Mouse (Mus musculus) lung, embryonic 14.5 days (tissue): ENCODE measurements around the gene Dusp18. TPM values are rescaled to one million over a fixed set of nuclear protein-coding genes. Genes with fewer than 3 reads are reported as not detected.
A peak's percentile ranks its signal among the peaks of the same experiment; 100 is the strongest.

Experiments used
- ATAC-seq: fragments of 200-750 bp; cut with Nextera tagmentation; 2 replicates; pipeline ENCODE4 v1.8.0; 2017; ENCODE audit warnings: mild to moderate bottlenecking, moderate TSS enrichment, moderate library complexity; ENCODE audit not compliant: insufficient read depth
- DNase-seq: peaks from one replicate; pipeline ENCODE4 v3.0.0-alpha.2; 2015
- H3K27ac ChIP-seq: fragments of 300-500 bp; sonication (generic); 2 replicates; pipeline ENCODE4 v1.5.1; 2014; ENCODE audit warnings: low read depth, mild to moderate bottlenecking, moderate library complexity
- H3K27me3 ChIP-seq: fragments of 300-500 bp; sonication (generic); 2 replicates; pipeline ENCODE4 v1.6.1; 2014; ENCODE audit warnings: low read length, control low read depth; ENCODE audit not compliant: insufficient read depth
- H3K36me3 ChIP-seq: fragments of 300-500 bp; sonication (generic); 2 replicates; pipeline ENCODE4 v1.6.1; 2014; ENCODE audit warnings: control low read depth; ENCODE audit not compliant: insufficient read depth
- H3K4me1 ChIP-seq: fragments of 300-500 bp; sonication (generic); 2 replicates; pipeline ENCODE4 v1.6.1; 2014; ENCODE audit warnings: antibody characterized with exemption, control low read depth; ENCODE audit not compliant: insufficient read depth
- H3K4me2 ChIP-seq: fragments of 300-500 bp; sonication (generic); 2 replicates; pipeline ENCODE4 v1.6.1; 2014; ENCODE audit warnings: mild to moderate bottlenecking
- H3K4me3 ChIP-seq: fragments of 300-500 bp; sonication (generic); 2 replicates; pipeline ENCODE4 v1.5.1; 2014; ENCODE audit warnings: low read depth, low read length
- H3K9ac ChIP-seq: fragments of 300-500 bp; sonication (generic); 2 replicates; pipeline ENCODE4 v1.6.1; 2014
- H3K9me3 ChIP-seq: fragments of 300-500 bp; sonication (generic); 2 replicates; pipeline ENCODE4 v1.6.1; 2016; ENCODE audit warnings: low read depth, low read length, control low read depth
- CTCF ChIP-seq: IDR thresholded peaks from 2 replicates; pipeline ENCODE4 v1.5.1; 2016; ENCODE audit warnings: antibody characterized with exemption, low read depth
- WGBS: fragments of 180-500 bp; shearing (Covaris S2); extraction: QIAGEN DNeasy Blood & Tissue Kit; methylation state at CpG from one replicate; pipeline ENCODE4 v1.1.7; 2014; 5-methylcytosine and 5-hydroxymethylcytosine counted together
- polyA plus RNA-seq: library from polyadenylated mRNA; unstranded; fragments of >200 nt; fragmentation: Nextera tagmentation; extraction: Ambion mirVana; gene quantifications from 2 replicates; pipeline ENCODE4 v1.2.1, GENCODE M21; 2014

The Dusp18 gene
- polyA plus RNA-seq, 1 experiment from 2014 or later = 11.0 TPM

DNA sequence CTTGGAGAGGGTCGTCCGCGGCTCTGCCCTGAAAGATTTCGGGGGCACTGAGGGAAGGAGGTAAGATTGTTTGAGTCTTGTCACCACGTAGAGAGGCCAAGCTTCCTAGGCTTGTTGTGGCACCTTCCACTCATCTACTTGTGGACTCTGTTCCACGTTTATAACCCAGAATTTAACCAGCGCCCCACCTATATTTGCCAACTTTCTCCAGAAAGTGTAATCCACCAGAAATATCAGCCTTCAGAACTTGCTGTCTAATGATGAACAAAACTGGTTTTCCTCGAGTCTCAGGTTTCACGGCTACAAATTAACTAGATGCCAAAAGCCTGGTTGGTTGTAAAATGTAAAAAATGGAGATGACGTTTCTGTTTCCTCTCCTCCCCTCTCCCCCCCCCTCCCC, 418 bp downstream of the Dusp18 start:
- DNase-seq (peak; percentile 68), ATAC-seq (no peak)
- H3K27me3 ChIP-seq = no peaks in the 10 kb centered on the region
- peak overlapping the region; percentile 91 for H3K4me2 ChIP-seq
- peak overlapping the region; percentile 66 for H3K9ac ChIP-seq
- H3K4me1 ChIP-seq = no peaks in the 10 kb centered on the region
- WGBS = 2% methylated on average over 10 of the region's 10 CpGs
- H3K36me3 ChIP-seq = peaks cover 5% of the 10 kb centered on the region; the same call in 1 of the 2 replicates
- H3K9me3 ChIP-seq = no peaks in the 10 kb centered on the region
- peak overlapping the region; percentile 54 for H3K4me3 ChIP-seq
- no peak for TF ChIP-seq CTCF
- H3K27ac ChIP-seq = peak overlapping the region; percentile 89

- H3K4me3 ChIP-seq = no peak overlapping the region
- no peak overlapping the region for H3K9ac ChIP-seq
- WGBS = 74% methylated on average over 1 of the region's 1 CpGs
- no peak overlapping the region for H3K27ac ChIP-seq
- peaks cover 5% of the 10 kb centered on the region; the same call in 1 of the 2 replicates for H3K36me3 ChIP-seq
- no peaks in the 10 kb centered on the region for H3K27me3 ChIP-seq
- H3K9me3 ChIP-seq = no peaks in the 10 kb centered on the region
- H3K4me2 ChIP-seq = no peak overlapping the region; the same call in 1 of the 2 replicates
- no peak for DNase-seq
- no peaks in the 10 kb centered on the region for H3K4me1 ChIP-seq
- ATAC-seq = no peak
- no peak for TF ChIP-seq CTCF
Observed at GRCm38 (mm10) chr11:3895933-3896332, 893 bp downstream of the Dusp18 start.

GRCm38 (mm10) chr11:3900296-3900695, 5.3 kb downstream of the Dusp18 start:
- Histone ChIP-seq H3K9ac (no peak overlapping the region), H3K36me3 (peaks cover 5% of the 10 kb centered on the region; the same call in 1 of the 2 replicates), H3K9me3 (no peaks in the 10 kb centered on the region), H3K4me1 (no peaks in the 10 kb centered on the region), H3K27me3 (no peaks in the 10 kb centered on the region), H3K4me3 (no peak overlapping the region), H3K4me2 (no peak overlapping the region), H3K27ac (no peak overlapping the region)
- ATAC-seq (no peak), DNase-seq (no peak)
- TF ChIP-seq CTCF = no peak
- WGBS = 71% methylated on average over 6 of the region's 6 CpGs

GRCm38 (mm10) chr11:3902516-3902915, 7.5 kb downstream of the Dusp18 start:
- Histone ChIP-seq H3K4me3 (no peak overlapping the region), H3K36me3 (peaks cover 5% of the 10 kb centered on the region; the same call in 1 of the 2 replicates), H3K9me3 (no peaks in the 10 kb centered on the region), H3K9ac (no peak overlapping the region), H3K27ac (no peak overlapping the region), H3K27me3 (no peaks in the 10 kb centered on the region), H3K4me2 (no peak overlapping the region), H3K4me1 (no peaks in the 10 kb centered on the region)
- no peak for DNase-seq
- ATAC-seq = no peak
- TF ChIP-seq CTCF = no peak
- 85% methylated on average over 3 of the region's 3 CpGs for WGBS

- 79% methylated on average over 5 of the region's 5 CpGs for WGBS
- Histone ChIP-seq H3K27ac (no peak overlapping the region), H3K4me2 (no peak overlapping the region), H3K4me1 (no peaks in the 10 kb centered on the region), H3K36me3 (0 out of 2 replicates have a peak, but pooled peaks cover 5% of the 10 kb centered on the region), H3K27me3 (no peaks in the 10 kb centered on the region), H3K9ac (no peak overlapping the region), H3K4me3 (no peak overlapping the region), H3K9me3 (no peaks in the 10 kb centered on the region)
- peak; percentile 54 for DNase-seq
- no peak for TF ChIP-seq CTCF
- ATAC-seq = no peak
Observed at GRCm38 (mm10) chr11:3903046-3903445, 8.0 kb downstream of the Dusp18 start.

DNA sequence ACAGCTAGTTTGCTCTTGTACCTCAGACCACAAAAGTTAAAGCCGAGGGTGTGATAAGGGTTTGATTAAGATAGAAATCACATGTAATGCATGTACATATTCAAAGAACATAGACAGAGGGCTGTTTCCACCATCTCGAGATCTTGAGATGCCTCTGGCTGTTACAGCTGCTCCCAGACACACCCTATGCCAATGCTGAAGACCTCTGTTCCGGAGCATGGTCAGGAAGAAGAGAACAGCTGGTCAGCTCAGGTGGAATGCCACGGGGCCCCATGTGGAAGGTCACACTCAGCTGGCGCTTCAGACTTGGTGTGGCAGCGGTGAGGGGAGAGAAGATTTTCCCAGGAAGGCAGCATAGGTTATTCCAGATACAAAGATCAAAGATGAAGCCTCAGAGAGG, 9.6 kb downstream of the Dusp18 start:
- H3K4me2 ChIP-seq = no peak overlapping the region
- H3K36me3 ChIP-seq = 0 out of 2 replicates have a peak, but pooled peaks cover 5% of the 10 kb centered on the region
- H3K27ac ChIP-seq = no peak overlapping the region
- H3K4me3 ChIP-seq = no peak overlapping the region
- H3K27me3 ChIP-seq = no peaks in the 10 kb centered on the region
- 75% methylated on average over 6 of the region's 6 CpGs for WGBS
- no peak overlapping the region for H3K9ac ChIP-seq
- no peak for TF ChIP-seq CTCF
- H3K9me3 ChIP-seq = no peaks in the 10 kb centered on the region
- no peak for ATAC-seq
- no peaks in the 10 kb centered on the region for H3K4me1 ChIP-seq
- DNase-seq = no peak

DNA sequence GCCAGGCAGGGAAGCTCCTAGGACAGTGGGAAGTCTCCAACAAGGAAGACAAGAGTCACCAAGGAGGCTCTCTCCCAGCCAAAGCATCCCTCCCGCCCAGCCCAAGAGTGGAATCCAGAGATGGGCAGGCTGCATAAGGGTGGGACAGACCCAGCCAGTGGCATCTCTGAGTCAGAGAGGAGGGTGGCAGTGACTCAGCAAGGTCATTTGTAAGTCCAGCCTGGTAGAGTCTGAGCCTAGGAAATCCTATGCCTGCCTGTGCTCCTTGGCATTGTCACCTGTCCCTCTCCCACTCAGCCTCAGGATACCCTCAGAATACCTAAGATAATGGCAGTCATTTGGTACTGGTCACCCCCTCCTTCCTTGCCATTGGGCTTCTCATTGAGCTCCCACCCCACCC, 10.4 kb downstream of the Dusp18 start:
- WGBS = 75% methylated on average over 1 of the region's 1 CpGs
- no peaks in the 10 kb centered on the region for H3K9me3 ChIP-seq
- no peaks in the 10 kb centered on the region for H3K27me3 ChIP-seq
- no peak overlapping the region for H3K4me2 ChIP-seq
- ATAC-seq (no peak), DNase-seq (no peak)
- H3K4me3 ChIP-seq = no peak overlapping the region
- no peak overlapping the region for H3K9ac ChIP-seq
- H3K27ac ChIP-seq = no peak overlapping the region
- no peak for TF ChIP-seq CTCF
- H3K36me3 ChIP-seq = no peaks in the 10 kb centered on the region
- no peaks in the 10 kb centered on the region for H3K4me1 ChIP-seq

- H3K4me2 ChIP-seq = no peak overlapping the region
- DNase-seq (no peak), ATAC-seq (no peak)
- no peak for TF ChIP-seq CTCF
- WGBS = 79% methylated on average over 4 of the region's 4 CpGs
- peaks cover 10% of the 10 kb centered on the region for H3K4me1 ChIP-seq
- no peak overlapping the region for H3K4me3 ChIP-seq
- no peak overlapping the region for H3K27ac ChIP-seq
- H3K27me3 ChIP-seq = 0 out of 2 replicates have a peak, but pooled peaks cover 5% of the 10 kb centered on the region
- H3K36me3 ChIP-seq = no peaks in the 10 kb centered on the region
- no peak overlapping the region for H3K9ac ChIP-seq
- no peaks in the 10 kb centered on the region for H3K9me3 ChIP-seq
Observed at GRCm38 (mm10) chr11:3909236-3909635, 14.2 kb downstream of the Dusp18 start.
